Mouse (Mus musculus) neural tube, embryonic 14.5 days (tissue): Measurements from ENCODE around the gene Atg7. TPM values are rescaled to one million over a fixed set of nuclear protein-coding genes. Genes with fewer than 3 reads are reported as not detected.
A peak's percentile ranks its signal among the peaks of the same experiment; 100 is the strongest.
"Not testable (repeated sequence)": the region's sequence is repeated elsewhere in the genome, so short reads cannot be mapped to it uniquely, and the experiment has no call there.

Source experiments
- ATAC-seq: fragments of 200-750 bp; cut with Nextera tagmentation; 2 replicates; pipeline ENCODE4 v1.8.0; 2017; ENCODE audit warnings: low read depth, mild to moderate bottlenecking, moderate TSS enrichment, moderate library complexity
- H3K27ac ChIP-seq: fragments of 300-500 bp; sonication (generic); 2 replicates; pipeline ENCODE4 v1.5.1; 2014; ENCODE audit warnings: low read depth, mild to moderate bottlenecking, control low read depth, low read length, moderate library complexity, mixed read lengths
- H3K27me3 ChIP-seq: fragments of 300-500 bp; sonication (generic); 2 replicates; pipeline ENCODE4 v1.6.1; 2014; ENCODE audit warnings: low read length; ENCODE audit not compliant: control insufficient read depth, insufficient read depth
- H3K36me3 ChIP-seq: fragments of 300-500 bp; sonication (generic); 2 replicates; pipeline ENCODE4 v1.6.1; 2014; ENCODE audit warnings: low read length, mixed read lengths; ENCODE audit not compliant: control insufficient read depth, insufficient read depth
- H3K4me1 ChIP-seq: fragments of 300-500 bp; sonication (generic); 2 replicates; pipeline ENCODE4 v1.6.1; 2014; ENCODE audit warnings: low read length; ENCODE audit not compliant: control insufficient read depth, insufficient read depth
- H3K4me2 ChIP-seq: fragments of 300-500 bp; sonication (generic); 2 replicates; pipeline ENCODE4 v1.6.1; 2014; ENCODE audit warnings: mild to moderate bottlenecking, low read depth, low read length, control low read depth
- H3K4me3 ChIP-seq: fragments of 300-500 bp; sonication (generic); 2 replicates; pipeline ENCODE4 v1.5.1; 2014; ENCODE audit warnings: low read depth, low read length, control low read depth, mixed read lengths
- H3K9ac ChIP-seq: fragments of 300-500 bp; sonication (generic); replicated peaks from 2 replicates; pipeline ENCODE4 v1.6.1; 2014; ENCODE audit warnings: low read depth, mild to moderate bottlenecking, control low read depth, low read length, mixed read lengths
- H3K9me3 ChIP-seq: fragments of 300-500 bp; sonication (generic); 2 replicates; pipeline ENCODE4 v1.6.1; 2016; ENCODE audit warnings: low read length; ENCODE audit not compliant: control insufficient read depth
- WGBS: fragments of 180-500 bp; shearing (Covaris S2); extraction: QIAGEN DNeasy Blood & Tissue Kit; methylation state at CpG from one replicate; pipeline ENCODE4 v1.1.7; 2014; 5-methylcytosine and 5-hydroxymethylcytosine counted together
- polyA plus RNA-seq: library from polyadenylated mRNA; unstranded; fragments of >200 nt; fragmentation: Nextera tagmentation; extraction: Ambion mirVana; gene quantifications from 2 replicates; pipeline ENCODE4 v1.2.1, GENCODE M21; 2014

The Atg7 gene
- polyA plus RNA-seq: 15.7 and 17.4 TPM in 2 replicates

GRCm38 (mm10) chr6:114642601-114643528 is at the start of gene Atg7:
Gene Atg7 (plus strand): TSS chr6:114643097.
- Histone ChIP-seq H3K36me3 (no peaks in the 10 kb centered on the region), H3K9me3 (no peaks in the 10 kb centered on the region), H3K27me3 (no peaks in the 10 kb centered on the region), H3K4me3 (peak within 1 kb of the TSS; percentile 61), H3K4me1 (peaks cover 4% of the 10 kb centered on the region; the same call in 1 of the 2 replicates), H3K4me2 (peak within 1 kb of the TSS; percentile 67), H3K27ac (peak within 1 kb of the TSS; percentile 69), H3K9ac (peak within 1 kb of the TSS; percentile 49)
- under 1% methylated on average over 38 of the region's 38 CpGs for WGBS
- ATAC-seq: peak; percentile 89

DNA sequence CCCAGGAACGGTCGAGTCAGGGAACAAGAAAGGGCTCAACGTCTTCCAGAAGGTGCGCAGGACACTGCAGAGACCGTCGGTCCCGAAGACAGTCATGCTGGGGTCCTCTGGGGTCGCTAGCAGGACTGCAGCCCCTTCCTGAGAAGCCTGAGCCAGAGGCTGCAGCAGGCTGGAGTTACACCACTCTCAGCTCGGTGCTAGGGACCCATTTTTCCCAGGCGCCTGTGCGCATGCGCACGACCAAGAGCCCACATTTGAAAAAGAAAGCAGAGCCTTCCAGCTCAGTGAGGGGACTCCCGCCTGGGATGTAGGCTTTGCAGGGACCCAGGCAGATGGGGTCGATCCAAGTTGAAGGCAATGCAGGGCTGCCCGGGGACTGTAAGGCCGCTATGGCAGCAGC is 28.8 kb upstream of the Atg7 start:
- not testable (repeated sequence) for H3K9me3 ChIP-seq, H3K27ac ChIP-seq, H3K36me3 ChIP-seq, ATAC-seq, H3K9ac ChIP-seq, H3K4me1 ChIP-seq, H3K4me3 ChIP-seq, H3K27me3 ChIP-seq, H3K4me2 ChIP-seq
- WGBS: 4% methylated on average over 6 of the region's 17 CpGs

- not testable (repeated sequence) for H3K4me2 ChIP-seq, H3K9ac ChIP-seq, H3K27me3 ChIP-seq, ATAC-seq, H3K27ac ChIP-seq, H3K9me3 ChIP-seq, H3K4me3 ChIP-seq, H3K4me1 ChIP-seq, H3K36me3 ChIP-seq
- no CpG with 5 or more reads among the region's 14 CpGs for WGBS
These were observed 9.0 kb upstream of the Atg7 start for GRCm38 (mm10) chr6:114633886-114634285.

DNA sequence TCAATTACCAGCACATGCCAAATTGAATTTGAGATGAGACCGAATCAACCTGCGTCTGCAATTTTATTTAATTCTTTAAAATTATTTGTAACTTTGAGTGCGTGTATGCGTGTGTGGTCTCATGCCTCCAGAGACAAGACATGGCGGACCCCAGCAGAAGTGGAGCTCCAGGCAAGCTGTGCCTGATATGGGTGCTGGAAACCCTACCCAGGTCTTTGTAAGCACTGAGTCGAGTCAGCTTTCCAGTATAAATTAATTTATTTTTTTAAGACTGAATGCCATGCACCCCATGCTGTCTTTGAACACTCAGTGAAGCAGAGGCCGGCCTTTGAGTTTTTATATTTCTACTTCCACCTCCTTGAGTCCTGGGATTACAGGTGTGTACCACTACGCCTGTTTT is 819 bp downstream of the Atg7 start:
- peak overlapping the region; percentile 49; the same call in 1 of the 2 replicates for H3K9ac ChIP-seq
- H3K9me3 ChIP-seq: no peaks in the 10 kb centered on the region
- ATAC-seq: no peak
- H3K4me3 ChIP-seq: peak overlapping the region; percentile 61
- no peaks in the 10 kb centered on the region for H3K27me3 ChIP-seq
- peaks cover 4% of the 10 kb centered on the region; the same call in 1 of the 2 replicates for H3K4me1 ChIP-seq
- WGBS: 52% methylated on average over 8 of the region's 8 CpGs
- H3K27ac ChIP-seq: no peak overlapping the region
- no peaks in the 10 kb centered on the region for H3K36me3 ChIP-seq
- peak overlapping the region; percentile 67 for H3K4me2 ChIP-seq

DNA sequence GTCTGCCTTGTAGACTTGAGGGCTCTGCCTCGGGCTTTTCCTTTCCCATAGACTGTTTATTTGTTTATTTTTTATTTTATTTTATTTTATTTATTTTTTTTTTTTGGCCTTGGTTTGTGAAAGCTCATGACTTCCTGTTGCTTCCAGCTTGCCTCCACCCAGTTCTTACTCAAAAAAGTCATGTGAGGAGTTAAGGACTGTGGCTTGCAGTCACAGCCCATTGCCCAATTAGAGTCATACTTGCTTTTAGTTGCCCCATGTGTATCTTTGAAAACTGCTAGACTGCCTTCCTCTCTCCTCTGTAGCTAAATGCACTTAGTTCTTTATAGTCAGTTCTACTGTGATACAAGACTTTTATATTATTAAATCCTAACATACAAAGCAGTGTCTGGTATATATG is 1.6 kb downstream of the Atg7 start:
- Histone ChIP-seq H3K4me3 (no peak overlapping the region), H3K9ac (no peak overlapping the region), H3K9me3 (no peaks in the 10 kb centered on the region), H3K36me3 (no peaks in the 10 kb centered on the region), H3K4me1 (peaks cover 4% of the 10 kb centered on the region; the same call in 1 of the 2 replicates), H3K27me3 (no peaks in the 10 kb centered on the region), H3K4me2 (no peak overlapping the region), H3K27ac (no peak overlapping the region)
- no peak for ATAC-seq
- WGBS: 91% methylated on average over 1 of the region's 1 CpGs

- 50% methylated on average over 1 of the region's 1 CpGs for WGBS
- H3K9me3 ChIP-seq: no peaks in the 10 kb centered on the region
- no peaks in the 10 kb centered on the region for H3K27me3 ChIP-seq
- no peak overlapping the region for H3K4me3 ChIP-seq
- ATAC-seq: no peak
- no peak overlapping the region for H3K27ac ChIP-seq
- H3K9ac ChIP-seq: no peak overlapping the region
- H3K4me2 ChIP-seq: no peak overlapping the region
- peaks cover 4% of the 10 kb centered on the region; the same call in 1 of the 2 replicates for H3K4me1 ChIP-seq
- H3K36me3 ChIP-seq: no peaks in the 10 kb centered on the region
These were observed 3.3 kb downstream of the Atg7 start for GRCm38 (mm10) chr6:114646201-114646600.

DNA sequence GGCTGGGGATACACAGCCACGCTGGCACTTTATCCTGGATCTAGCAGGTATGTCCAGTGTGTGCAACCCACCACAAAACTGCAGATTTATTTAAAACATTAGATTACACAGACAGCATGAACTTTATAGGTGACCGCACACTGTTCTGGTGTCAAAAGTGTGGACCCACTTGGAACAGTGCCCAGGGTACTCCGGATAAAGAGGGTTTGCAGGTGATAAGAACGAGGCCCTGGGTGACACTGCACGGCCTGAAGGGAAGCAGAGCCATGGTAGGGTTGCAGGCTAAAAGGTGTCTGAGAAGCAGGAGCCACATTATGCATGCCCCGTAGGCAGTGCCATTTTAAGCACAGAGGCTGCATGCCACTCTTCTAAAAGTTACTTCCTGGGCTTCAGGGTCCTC is 4.1 kb downstream of the Atg7 start:
- no peak for ATAC-seq
- H3K27me3 ChIP-seq: no peaks in the 10 kb centered on the region
- no peaks in the 10 kb centered on the region for H3K9me3 ChIP-seq
- no peaks in the 10 kb centered on the region for H3K36me3 ChIP-seq
- H3K9ac ChIP-seq: no peak overlapping the region
- 90% methylated on average over 6 of the region's 6 CpGs for WGBS
- H3K27ac ChIP-seq: no peak overlapping the region
- H3K4me1 ChIP-seq: peaks cover 4% of the 10 kb centered on the region; the same call in 1 of the 2 replicates
- no peak overlapping the region for H3K4me2 ChIP-seq
- no peak overlapping the region for H3K4me3 ChIP-seq

DNA sequence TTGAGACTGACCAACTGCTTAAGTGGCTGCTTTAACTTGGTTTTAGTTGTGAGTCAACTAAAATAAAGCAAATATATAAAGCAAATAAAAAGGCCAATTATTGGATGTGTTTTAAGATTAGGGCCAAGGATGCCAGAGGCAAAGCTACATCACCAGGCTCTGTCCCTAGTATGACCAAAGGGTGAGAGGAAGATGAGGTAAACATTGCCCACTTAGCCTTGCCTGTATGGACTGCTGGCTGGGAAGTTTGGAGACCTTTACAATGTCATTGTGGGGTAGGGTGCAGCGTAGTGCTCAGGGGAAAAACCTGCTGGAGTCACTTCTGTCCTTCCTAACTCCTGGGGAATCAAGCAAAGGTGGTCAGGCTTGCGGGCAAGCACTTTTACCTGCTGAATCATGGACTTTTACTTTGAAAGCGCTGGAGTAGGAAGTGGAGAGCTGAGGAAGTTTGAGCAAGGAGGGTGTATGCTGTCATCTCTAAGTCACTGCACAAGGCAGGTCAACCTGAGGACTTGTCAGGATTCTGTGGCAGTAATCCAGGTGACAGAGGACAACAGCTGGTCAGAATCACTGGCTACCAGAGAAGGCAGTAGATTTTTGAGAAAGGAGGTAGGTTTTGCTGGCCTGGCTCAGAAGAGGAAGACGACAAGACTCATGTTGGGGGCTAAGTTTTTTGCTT is 5.6 kb downstream of the Atg7 start:
- 88% methylated on average over 4 of the region's 4 CpGs for WGBS

GRCm38 (mm10) chr6:114652209-114652608 is 9.3 kb downstream of the Atg7 start:
- Histone ChIP-seq H3K4me2 (no peak overlapping the region), H3K27me3 (no peaks in the 10 kb centered on the region), H3K9ac (no peak overlapping the region), H3K27ac (no peak overlapping the region), H3K4me1 (no peaks in the 10 kb centered on the region), H3K4me3 (no peak overlapping the region), H3K36me3 (no peaks in the 10 kb centered on the region), H3K9me3 (no peaks in the 10 kb centered on the region)
- 36% methylated on average over 3 of the region's 3 CpGs for WGBS
- ATAC-seq: peak; percentile 38; the same call in 1 of the 2 replicates

More for the DNA sequence above, 5.6 kb downstream of the Atg7 start:
- no peak overlapping the region for H3K4me2 ChIP-seq
- H3K4me3 ChIP-seq: no peak overlapping the region
- H3K9ac ChIP-seq: no peak overlapping the region
- ATAC-seq: no peak
- no peaks in the 10 kb centered on the region for H3K9me3 ChIP-seq
- no peaks in the 10 kb centered on the region for H3K27me3 ChIP-seq
- H3K27ac ChIP-seq: no peak overlapping the region
- H3K4me1 ChIP-seq: peaks cover 4% of the 10 kb centered on the region; the same call in 1 of the 2 replicates
- H3K36me3 ChIP-seq: no peaks in the 10 kb centered on the region
